Mouse (Mus musculus) layer of hippocampus, postnatal 36 days (tissue): ENCODE data around the gene Parp16. TPM values are rescaled to one million over a fixed set of nuclear protein-coding genes. Genes with fewer than 3 reads are reported as not detected.
"Not testable (repeated sequence)": the region's sequence is repeated elsewhere in the genome, so short reads cannot be mapped to it uniquely, and the experiment has no call there.

ENCODE experiments used
- DNase-seq, 2 experiments: peaks; one replicate each; pipeline ENCODE4 v3.0.0; 2022
- total RNA-seq, 2 experiments: library from RNA; stranded (reverse); gene quantifications; 2 replicates each; pipeline ENCODE4 v1.2.3; 2021

The Parp16 gene
- total RNA-seq, 2 experiments from 2014 or later: 4.6 to 4.9 TPM

GRCm38 (mm10) chr9:65208293-65209179 is 13.4 kb downstream of the Parp16 start:
- no peak for DNase-seq

DNA sequence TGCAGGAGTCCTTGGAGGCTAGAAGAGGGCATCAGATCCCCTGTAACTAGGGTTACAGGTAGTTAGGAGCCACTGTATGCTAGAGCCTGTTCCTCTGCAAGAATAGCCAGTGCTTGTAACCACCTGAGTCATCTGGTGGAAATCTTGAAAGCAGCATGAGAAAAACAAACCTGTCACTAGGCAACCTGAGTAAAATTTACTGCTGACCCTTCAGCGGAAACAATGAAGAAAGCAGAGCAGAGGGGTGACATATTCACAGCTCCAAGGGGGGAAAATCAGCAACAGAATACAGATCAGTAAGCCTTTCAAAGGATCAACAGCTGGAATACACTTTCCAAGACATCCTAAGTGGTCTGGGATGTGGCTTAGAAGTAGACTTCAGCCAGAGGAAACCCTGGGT is 16.4 kb downstream of the Parp16 start:
- no peak for DNase-seq

DNA sequence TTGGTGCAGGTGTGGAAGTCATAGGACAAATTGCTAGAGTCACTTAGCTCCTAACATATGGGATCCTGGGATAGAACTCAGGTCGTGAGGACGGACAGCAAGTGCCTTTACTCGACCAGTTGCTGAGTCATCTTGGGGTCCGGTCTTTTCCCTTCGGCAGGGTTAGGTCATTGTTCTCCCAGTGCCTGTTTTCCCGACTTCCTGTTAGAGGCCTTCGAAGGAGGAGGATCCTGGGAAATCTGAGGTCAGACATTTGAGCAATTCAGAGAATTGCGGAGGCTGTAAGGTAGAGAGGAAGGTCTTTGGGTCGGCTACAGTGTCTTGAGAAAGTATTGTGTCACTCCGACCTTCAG is 19.2 kb downstream of the Parp16 start:
- DNase-seq: no peak

DNA sequence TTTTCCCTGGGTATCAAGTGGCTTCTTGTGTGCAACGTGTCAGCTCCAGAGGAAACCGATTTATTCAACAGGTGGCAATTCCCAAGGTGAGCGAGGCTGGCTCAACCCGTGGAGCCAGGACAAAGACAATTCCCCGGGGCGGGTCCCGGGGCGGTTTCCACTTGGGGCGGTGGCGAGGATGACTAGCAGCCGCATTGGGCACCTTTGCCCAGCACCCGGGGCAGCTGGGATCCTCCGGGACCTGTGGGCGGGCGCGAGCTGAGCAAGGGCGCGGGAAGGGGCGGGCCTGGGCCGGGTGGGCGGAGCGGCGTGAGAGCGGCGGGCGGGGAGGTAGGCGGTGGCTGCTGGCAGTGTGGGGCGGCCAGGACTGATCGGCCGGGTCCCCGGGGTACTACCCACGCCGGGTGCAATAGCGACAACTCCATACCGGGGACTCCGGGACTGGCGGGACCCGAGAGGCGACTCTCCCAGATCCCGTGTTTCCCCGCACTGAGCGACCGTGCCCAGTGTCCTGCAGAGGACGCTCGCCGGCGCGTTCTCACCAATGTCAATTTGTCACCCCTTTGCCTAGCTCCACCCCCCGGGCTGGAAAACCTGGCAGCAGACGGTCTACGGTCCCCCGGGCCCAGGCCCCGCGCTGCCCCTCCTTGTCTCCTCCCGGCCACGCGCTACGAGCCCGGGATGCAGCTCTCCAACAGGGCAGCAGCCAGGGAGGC is 19.8 kb downstream of the Parp16 start:
- peak; percentile 85 for DNase-seq

- DNase-seq: no peak
These were observed 20.5 kb downstream of the Parp16 start for GRCm38 (mm10) chr9:65215494-65216126.

DNA sequence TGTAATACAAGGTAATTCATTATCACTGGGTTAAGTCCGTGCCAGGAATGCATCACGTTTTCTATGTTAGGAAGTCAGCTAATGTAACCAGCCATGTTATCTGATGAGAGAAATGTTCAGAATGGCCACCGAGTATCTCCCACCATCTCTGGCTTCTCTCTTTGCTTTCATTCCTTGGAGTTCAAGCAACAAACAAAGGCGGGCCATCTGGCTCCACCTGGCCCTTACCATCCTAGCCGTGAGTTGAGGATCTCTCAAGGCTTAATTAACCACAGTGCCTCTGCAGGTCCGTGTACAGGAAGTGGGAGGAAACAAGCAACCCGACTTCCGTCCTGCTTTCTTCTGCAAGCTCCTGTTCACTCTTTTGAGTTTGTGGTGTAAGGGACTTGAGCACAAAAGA is 21.8 kb downstream of the Parp16 start:
- no peak for DNase-seq

DNA sequence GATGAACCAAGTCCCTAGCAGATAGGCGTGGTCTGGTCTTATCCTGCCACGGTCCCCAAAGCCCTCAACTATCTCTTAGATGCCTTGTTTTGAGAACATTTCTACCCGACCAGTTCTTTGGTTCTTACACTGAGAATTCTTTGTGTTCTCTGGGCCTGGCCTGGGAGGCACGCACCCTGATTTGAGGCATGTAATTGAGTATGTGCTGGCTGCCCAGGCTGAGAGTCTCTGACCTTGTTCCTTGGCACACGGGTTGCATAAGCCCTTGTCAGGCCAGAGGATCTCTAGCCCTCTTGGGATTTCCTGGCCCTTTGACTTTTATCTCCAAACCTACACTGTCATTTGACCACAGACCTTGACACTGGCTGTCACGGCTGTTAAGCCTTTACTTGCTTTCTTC is 22.5 kb downstream of the Parp16 start:
- DNase-seq: no peak

- DNase-seq: no peak
These were observed 23.8 kb downstream of the Parp16 start for GRCm38 (mm10) chr9:65218916-65219315.

DNA sequence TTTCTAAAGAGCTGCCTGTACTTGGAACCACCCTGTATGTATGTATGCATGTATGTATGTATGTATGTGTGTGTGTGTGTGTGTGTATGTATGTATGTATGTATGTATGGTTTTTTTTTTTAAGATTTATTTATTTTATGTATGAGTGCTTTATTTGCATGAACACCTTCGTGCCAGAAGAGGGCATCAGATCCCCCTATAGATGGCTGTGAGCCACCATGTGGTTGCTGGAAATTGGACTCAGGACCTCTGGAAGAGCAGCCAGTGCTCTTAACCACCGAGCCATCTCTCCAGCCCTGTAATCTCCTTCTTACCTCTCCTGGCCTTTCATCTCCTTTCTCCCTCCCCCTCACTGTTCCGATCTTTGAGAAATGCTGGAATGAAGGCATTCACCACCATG is 25.2 kb downstream of the Parp16 start:
- DNase-seq: not testable (repeated sequence)

GRCm38 (mm10) chr9:65223927-65224326 is 28.8 kb downstream of the Parp16 start:
- no peak for DNase-seq

- no peak for DNase-seq
These were observed 30.6 kb downstream of the Parp16 start for GRCm38 (mm10) chr9:65225795-65226194.

- DNase-seq: no peak
These were observed 35.1 kb downstream of the Parp16 start for GRCm38 (mm10) chr9:65230250-65230649.

GRCm38 (mm10) chr9:65231284-65231683 is 36.1 kb downstream of the Parp16 start:
- no peak for DNase-seq

GRCm38 (mm10) chr9:65233243-65233985 is 38.3 kb downstream of the Parp16 start:
- DNase-seq: no peak

GRCm38 (mm10) chr9:65234734-65235133 is 39.6 kb downstream of the Parp16 start:
- no peak for DNase-seq

DNA sequence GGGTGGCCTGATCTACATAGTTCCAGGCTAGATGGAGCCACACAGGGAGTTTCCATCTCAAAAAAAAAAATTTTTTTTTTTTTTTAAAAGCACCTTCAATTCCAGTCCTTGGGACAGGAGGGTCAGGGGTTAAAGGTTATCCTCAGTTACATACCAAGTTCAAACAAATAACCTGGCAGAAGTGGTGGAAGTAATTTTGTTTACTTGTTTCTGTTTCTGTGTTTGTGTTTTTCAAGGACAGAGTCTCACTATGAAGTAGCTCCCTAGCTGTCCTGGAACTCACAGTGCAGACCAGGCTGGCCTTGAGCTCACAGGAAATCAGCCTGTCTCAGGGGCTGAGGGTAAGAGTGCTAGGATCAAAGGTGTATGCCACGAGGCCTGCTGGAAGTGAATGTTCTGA is 40.4 kb downstream of the Parp16 start:
- DNase-seq: no peak

- DNase-seq: no peak
These were observed 42.5 kb downstream of the Parp16 start for GRCm38 (mm10) chr9:65237616-65238015.

DNA sequence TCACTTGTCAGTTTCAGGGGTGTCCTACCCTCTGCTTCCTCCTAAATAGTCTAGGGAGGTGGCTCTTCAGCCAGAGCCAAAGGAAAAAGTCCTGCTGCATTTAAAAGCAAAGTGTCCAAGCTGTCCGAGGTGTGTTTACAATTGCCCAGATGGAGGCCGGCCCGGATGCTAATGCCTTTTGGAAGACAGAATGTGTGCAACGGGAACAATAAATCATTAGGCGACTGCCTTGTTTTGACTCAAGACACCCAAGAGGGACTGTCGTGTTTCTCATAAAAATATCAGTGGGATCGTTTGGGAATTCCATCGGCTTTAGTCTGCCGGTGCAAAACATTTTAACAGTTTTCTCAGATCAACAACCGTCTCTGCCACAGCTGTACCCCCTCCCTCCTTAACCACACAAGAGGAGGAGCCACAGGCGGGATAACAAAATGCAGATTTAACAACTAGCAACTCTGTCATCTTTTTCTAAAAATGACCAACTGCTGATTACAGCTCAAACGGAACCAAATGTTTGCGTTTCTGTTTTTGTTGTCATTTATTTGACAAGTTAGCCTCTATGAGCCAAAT is 43.1 kb downstream of the Parp16 start:
- DNase-seq: no peak

GRCm38 (mm10) chr9:65239176-65239575 is 44.0 kb downstream of the Parp16 start:
- no peak for DNase-seq

DNA sequence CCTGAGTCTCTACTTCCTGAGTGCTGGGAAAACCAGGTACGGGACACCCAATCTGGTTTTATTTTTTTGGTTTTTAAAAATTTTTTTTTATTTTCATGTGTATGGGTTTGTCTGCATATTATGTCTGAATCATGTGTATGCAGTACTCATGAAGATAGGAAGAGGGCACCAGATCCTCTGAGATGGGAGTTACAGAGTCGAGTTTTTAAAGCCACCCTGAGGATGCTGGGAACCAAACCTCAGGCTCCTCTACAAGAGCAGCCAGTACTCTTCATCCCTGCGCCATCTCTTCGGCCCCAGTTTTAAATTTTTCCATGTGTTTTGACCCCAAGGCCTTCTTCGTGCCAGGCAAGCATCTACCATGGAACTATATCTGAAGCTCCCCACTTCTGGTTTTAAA is 44.6 kb downstream of the Parp16 start:
- no peak for DNase-seq

DNA sequence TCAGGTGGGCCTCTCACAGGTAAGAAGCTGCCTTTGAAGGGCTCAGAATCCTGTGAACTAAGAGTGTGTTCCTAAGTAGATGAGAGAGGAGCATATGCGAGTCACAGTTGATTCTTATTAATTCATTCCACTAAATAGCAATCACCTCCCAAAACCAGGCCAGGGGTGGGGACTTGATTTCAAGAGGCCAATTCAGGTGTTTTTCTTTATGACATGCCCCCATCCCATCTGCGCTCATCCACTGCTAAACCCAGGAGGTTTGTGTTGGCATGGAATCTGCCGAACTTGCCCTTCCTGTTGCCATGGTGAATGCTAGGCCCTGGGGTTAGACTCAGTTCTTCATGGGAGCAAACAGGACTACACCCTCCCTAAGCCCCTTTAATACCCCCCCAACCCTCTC is 45.4 kb downstream of the Parp16 start:
- DNase-seq: no peak

DNA sequence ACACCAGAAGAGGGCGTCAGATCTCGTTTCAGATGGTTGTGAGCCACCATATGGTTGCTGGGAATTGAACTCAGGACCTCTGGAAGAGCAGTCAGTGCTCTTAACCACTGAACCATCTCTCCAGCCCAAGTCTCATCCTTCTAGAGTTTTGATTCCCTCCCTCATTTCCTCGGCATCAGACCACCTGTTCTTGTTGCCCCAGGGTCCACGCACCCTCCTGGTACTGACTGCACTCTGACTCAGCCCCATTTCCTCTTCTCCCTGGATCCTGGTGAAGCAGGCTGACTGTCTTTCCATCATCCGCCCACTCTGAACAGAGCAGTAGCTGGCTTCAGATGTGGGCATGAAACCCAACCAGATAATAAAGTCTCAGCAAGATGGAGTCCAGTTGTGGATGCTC is 46.8 kb downstream of the Parp16 start:
- DNase-seq: no peak
